Mouse (Mus musculus) intestine, embryonic 14.5 days (tissue): ENCODE results near the gene Prkar2b. TPM values are rescaled to one million over a fixed set of nuclear protein-coding genes. Genes with fewer than 3 reads are reported as not detected.

Source experiments
- ATAC-seq: fragments of 200-750 bp; cut with Nextera tagmentation; replicated peaks from 2 replicates; pipeline ENCODE4 v1.8.0; 2017; ENCODE audit warnings: low read depth, moderate number of reproducible peaks, moderate TSS enrichment, moderate library complexity; ENCODE audit not compliant: low FRiP score, low TSS enrichment
- DNase-seq: peaks from one replicate; pipeline ENCODE4 v3.0.0-alpha.2; 2018; ENCODE audit warnings: low spot score
- H3K27ac ChIP-seq: fragments of 300-500 bp; sonication (generic); 2 replicates; pipeline ENCODE4 v1.5.1; 2014; ENCODE audit warnings: low read depth, mild to moderate bottlenecking, control low read depth
- H3K27me3 ChIP-seq: fragments of 300-500 bp; sonication (generic); replicated peaks from 2 replicates; pipeline ENCODE4 v1.6.1; 2014; ENCODE audit warnings: low read length, control low read depth; ENCODE audit not compliant: control insufficient read depth, insufficient read depth
- H3K36me3 ChIP-seq: fragments of 300-500 bp; sonication (generic); 2 replicates; pipeline ENCODE4 v1.6.1; 2014; ENCODE audit warnings: low read length, control low read depth; ENCODE audit not compliant: control insufficient read depth, insufficient read depth
- H3K4me1 ChIP-seq: fragments of 300-500 bp; sonication (generic); replicated peaks from 2 replicates; pipeline ENCODE4 v1.6.1; 2014; ENCODE audit warnings: low read length, control low read depth, mixed read lengths; ENCODE audit not compliant: control insufficient read depth, insufficient read depth
- H3K4me2 ChIP-seq: fragments of 300-500 bp; sonication (generic); 2 replicates; pipeline ENCODE4 v1.6.1; 2014; ENCODE audit warnings: low read length
- H3K4me3 ChIP-seq: fragments of 300-500 bp; sonication (generic); 2 replicates; pipeline ENCODE4 v1.5.1; 2014; ENCODE audit warnings: low read depth, low read length, control low read depth, mixed read lengths
- H3K9ac ChIP-seq: fragments of 300-500 bp; sonication (generic); 2 replicates; pipeline ENCODE4 v1.6.1; 2014; ENCODE audit warnings: mild to moderate bottlenecking, low read length
- H3K9me3 ChIP-seq: fragments of 300-500 bp; sonication (generic); 2 replicates; pipeline ENCODE4 v1.6.1; 2016; ENCODE audit warnings: low read length, control low read depth; ENCODE audit not compliant: control insufficient read depth
- WGBS: fragments of 180-500 bp; shearing (Covaris S2); extraction: QIAGEN DNeasy Blood & Tissue Kit; methylation state at CpG from one replicate; pipeline ENCODE4 v1.1.7; 2014; 5-methylcytosine and 5-hydroxymethylcytosine counted together
- polyA plus RNA-seq: library from polyadenylated mRNA; unstranded; fragments of >200 nt; fragmentation: Nextera tagmentation; extraction: Ambion mirVana; gene quantifications from 2 replicates; pipeline ENCODE4 v1.2.1, GENCODE M21; 2014

The Prkar2b gene
- polyA plus RNA-seq, 1 experiment from 2014 or later, result 23.8 TPM

GRCm38 (mm10) chr12:32095164-32095563, 34.1 kb upstream of the Prkar2b start:
- ATAC-seq, result no peak

GRCm38 (mm10) chr12:32092452-32092851, 31.4 kb upstream of the Prkar2b start:
- Histone ChIP-seq H3K9ac (no peak overlapping the region), H3K36me3 (no peaks in the 10 kb centered on the region), H3K4me1 (no peaks in the 10 kb centered on the region), H3K27me3 (no peaks in the 10 kb centered on the region), H3K4me2 (no peak overlapping the region), H3K27ac (no peak overlapping the region), H3K4me3 (no peak overlapping the region), H3K9me3 (0 out of 2 replicates have a peak, but pooled peaks cover 7% of the 10 kb centered on the region)
- DNase-seq, result no peak
- WGBS, result 89% methylated on average over 4 of the region's 4 CpGs
- no peak for ATAC-seq

More at GRCm38 (mm10) chr12:32095164-32095563, 34.1 kb upstream of the Prkar2b start:
- Histone ChIP-seq H3K27ac (no peak overlapping the region), H3K9me3 (0 out of 2 replicates have a peak, but pooled peaks cover 7% of the 10 kb centered on the region), H3K4me3 (no peak overlapping the region), H3K27me3 (no peaks in the 10 kb centered on the region), H3K4me2 (no peak overlapping the region), H3K36me3 (no peaks in the 10 kb centered on the region), H3K4me1 (no peaks in the 10 kb centered on the region), H3K9ac (no peak overlapping the region)
- DNase-seq, result no peak
- WGBS, result 80% methylated on average over 1 of the region's 1 CpGs

- Histone ChIP-seq H3K4me2 (no peak overlapping the region), H3K4me1 (no peaks in the 10 kb centered on the region), H3K4me3 (no peak overlapping the region), H3K36me3 (no peaks in the 10 kb centered on the region), H3K9ac (no peak overlapping the region), H3K27me3 (no peaks in the 10 kb centered on the region), H3K27ac (no peak overlapping the region), H3K9me3 (0 out of 2 replicates have a peak, but pooled peaks cover 7% of the 10 kb centered on the region)
- DNase-seq, result no peak
- WGBS, result 77% methylated on average over 3 of the region's 3 CpGs
- no peak for ATAC-seq
These were observed 27.5 kb upstream of the Prkar2b start for GRCm38 (mm10) chr12:32088566-32088965.

DNA sequence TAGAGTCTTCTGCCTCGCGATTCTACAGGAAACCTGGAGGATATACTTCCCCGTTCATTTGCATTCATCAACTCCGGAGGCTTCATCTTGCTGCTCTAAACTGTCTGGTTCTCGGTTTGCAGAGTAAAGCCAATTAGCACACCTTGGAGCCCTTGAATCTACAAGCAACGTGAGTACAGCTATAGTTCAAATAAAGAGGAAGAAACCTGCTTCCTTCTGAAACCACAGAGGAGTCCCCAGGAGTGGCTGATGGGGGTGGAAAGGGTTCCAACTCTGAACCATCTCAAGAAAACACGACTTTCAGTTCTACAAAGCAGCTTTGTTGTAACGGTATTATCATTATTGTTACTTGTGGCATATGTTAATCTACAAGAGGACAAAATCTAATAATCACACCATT, 26.2 kb upstream of the Prkar2b start:
- H3K27ac ChIP-seq, result no peak overlapping the region
- no peak for ATAC-seq
- no peaks in the 10 kb centered on the region for H3K27me3 ChIP-seq
- no peak overlapping the region for H3K9ac ChIP-seq
- 72% methylated on average over 8 of the region's 8 CpGs for WGBS
- H3K36me3 ChIP-seq, result no peaks in the 10 kb centered on the region
- no peak for DNase-seq
- H3K9me3 ChIP-seq, result 0 out of 2 replicates have a peak, but pooled peaks cover 7% of the 10 kb centered on the region
- H3K4me3 ChIP-seq, result no peak overlapping the region
- H3K4me2 ChIP-seq, result no peak overlapping the region
- H3K4me1 ChIP-seq, result no peaks in the 10 kb centered on the region

- ATAC-seq, result no peak
- Histone ChIP-seq H3K27ac (no peak overlapping the region), H3K27me3 (no peaks in the 10 kb centered on the region), H3K36me3 (no peaks in the 10 kb centered on the region), H3K4me1 (no peaks in the 10 kb centered on the region), H3K4me3 (no peak overlapping the region), H3K9me3 (0 out of 2 replicates have a peak, but pooled peaks cover 7% of the 10 kb centered on the region), H3K9ac (no peak overlapping the region), H3K4me2 (no peak overlapping the region)
- WGBS, result 75% methylated on average over 3 of the region's 3 CpGs
- no peak for DNase-seq
These were observed 25.8 kb upstream of the Prkar2b start for GRCm38 (mm10) chr12:32086874-32087273.

GRCm38 (mm10) chr12:32085856-32086255, 24.8 kb upstream of the Prkar2b start:
- 81% methylated on average over 3 of the region's 3 CpGs for WGBS
- H3K9ac ChIP-seq, result no peak overlapping the region
- ATAC-seq (no peak), DNase-seq (no peak)
- H3K27ac ChIP-seq, result no peak overlapping the region
- no peak overlapping the region for H3K4me3 ChIP-seq
- H3K27me3 ChIP-seq, result no peaks in the 10 kb centered on the region
- no peaks in the 10 kb centered on the region for H3K36me3 ChIP-seq
- no peaks in the 10 kb centered on the region for H3K4me1 ChIP-seq
- H3K4me2 ChIP-seq, result no peak overlapping the region
- H3K9me3 ChIP-seq, result 0 out of 2 replicates have a peak, but pooled peaks cover 2% of the 10 kb centered on the region

DNA sequence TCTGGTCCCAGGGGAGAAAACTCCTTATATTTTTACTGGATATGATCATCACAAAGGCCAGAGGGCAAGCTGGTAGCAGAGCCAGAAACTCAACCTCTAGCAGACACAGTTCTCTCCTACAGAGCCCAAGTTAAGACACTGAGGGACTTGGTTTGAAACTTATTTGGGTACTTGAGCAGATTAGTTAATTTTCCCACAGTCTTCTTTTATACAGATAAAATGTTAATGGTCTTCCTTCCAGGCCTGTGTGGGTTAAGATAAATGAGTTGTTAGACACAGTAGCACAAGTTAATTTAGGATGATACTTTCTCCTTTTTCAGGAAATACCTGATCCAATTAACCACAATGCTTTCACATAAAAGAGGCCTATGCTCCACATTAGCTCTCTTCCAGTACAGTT, 24.1 kb upstream of the Prkar2b start:
- Histone ChIP-seq H3K36me3 (no peaks in the 10 kb centered on the region), H3K4me3 (no peak overlapping the region), H3K9ac (no peak overlapping the region), H3K27me3 (no peaks in the 10 kb centered on the region), H3K4me1 (no peaks in the 10 kb centered on the region), H3K9me3 (no peaks in the 10 kb centered on the region), H3K4me2 (no peak overlapping the region), H3K27ac (no peak overlapping the region)
- no peak for DNase-seq
- ATAC-seq, result no peak

- no peak for DNase-seq
- Histone ChIP-seq H3K9ac (no peak overlapping the region), H3K27ac (no peak overlapping the region), H3K36me3 (no peaks in the 10 kb centered on the region), H3K4me1 (no peaks in the 10 kb centered on the region), H3K4me3 (no peak overlapping the region), H3K9me3 (no peaks in the 10 kb centered on the region), H3K27me3 (no peaks in the 10 kb centered on the region), H3K4me2 (no peak overlapping the region)
- 63% methylated on average over 5 of the region's 5 CpGs for WGBS
- ATAC-seq, result no peak
These were observed 23.5 kb upstream of the Prkar2b start for GRCm38 (mm10) chr12:32084601-32085000.

- no peak for DNase-seq
These were observed 19.6 kb upstream of the Prkar2b start for GRCm38 (mm10) chr12:32080692-32081091.

More at GRCm38 (mm10) chr12:32080692-32081091, 19.6 kb upstream of the Prkar2b start:
- no peak for ATAC-seq
- 83% methylated on average over 9 of the region's 9 CpGs for WGBS
- Histone ChIP-seq H3K4me2 (no peak overlapping the region), H3K4me1 (no peaks in the 10 kb centered on the region), H3K9ac (no peak overlapping the region), H3K4me3 (no peak overlapping the region), H3K27me3 (no peaks in the 10 kb centered on the region), H3K27ac (no peak overlapping the region), H3K36me3 (no peaks in the 10 kb centered on the region), H3K9me3 (no peaks in the 10 kb centered on the region)
